Mouse (Mus musculus): ENCODE results near the gene Slc7a11. TPM values are rescaled to one million over a fixed set of nuclear protein-coding genes. Genes with fewer than 3 reads are reported as not detected.

The Slc7a11 gene
- polyA plus RNA-seq (2012; rRNA removed), result 2.8 and 3.5 TPM in 2 replicates

GRCm38 (mm10) chr3:50443421-50443916 lies at the start of gene Slc7a11:
TSS of gene Slc7a11 (minus strand) at chr3:50443614.

